Mouse (Mus musculus): ENCODE results near the gene Tusc2. TPM values are rescaled to one million over a fixed set of nuclear protein-coding genes. Genes with fewer than 3 reads are reported as not detected.

Tusc2 gene
- total and polyA plus RNA-seq, 2 experiments from 2014 or later: 37.0 to 51.2 TPM

DNA sequence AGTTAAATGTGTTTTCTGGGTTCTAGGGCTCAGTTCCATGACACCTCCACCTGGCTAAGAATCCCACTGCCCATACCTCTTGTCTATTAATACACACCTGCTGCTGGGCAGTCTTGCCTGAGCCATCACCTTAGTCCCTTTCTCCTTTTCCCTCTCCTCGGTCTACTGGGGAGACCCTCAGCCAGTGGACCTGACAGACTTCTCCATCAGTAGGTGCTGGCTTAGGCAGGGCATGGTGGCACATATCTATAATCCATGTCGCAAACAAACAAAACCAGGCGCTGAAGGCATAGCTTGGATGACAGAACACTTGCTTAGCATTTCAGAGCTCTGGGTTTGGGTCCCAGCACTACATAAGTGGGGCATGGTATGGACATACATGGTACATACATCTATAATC, 24.3 kb upstream of the Tusc2 start:
- Histone ChIP-seq H3K4me3 (ENCODE audit: low read depth, low read length) (no peak overlapping the region), H3K4me2 (ENCODE audit: low read depth, low read length) (no peak overlapping the region), H3K9ac (replicated peaks; ENCODE audit: low read depth, low read length) (no peak overlapping the region), H3K4me1 (ENCODE audit: control insufficient read depth, insufficient read depth) (peaks cover 38% of the 10 kb centered on the region), H3K27me3 (ENCODE audit: control insufficient read depth, insufficient read depth, low read length) (no peaks in the 10 kb centered on the region), H3K36me3 (replicated peaks; ENCODE audit: control insufficient read depth, insufficient read depth, low read length) (peaks cover 36% of the 10 kb centered on the region), H3K9me3 (replicated peaks; ENCODE audit: control insufficient read depth, low read length) (no peaks in the 10 kb centered on the region), H3K27ac (ENCODE audit: low read depth) (no peak overlapping the region)
- ATAC-seq (ENCODE audit: insufficient read depth, low read depth) (no peak), DNase-seq (ENCODE audit: low spot score) (no peak)
- no peak for TF ChIP-seq EP300 (IDR thresholded peaks at IDR 0.05; ENCODE audit: low read depth)
- WGBS: 87% methylated on average over 3 of the region's 3 CpGs

- ATAC-seq (ENCODE audit: insufficient read depth, low read depth): no peak
- peaks cover 38% of the 10 kb centered on the region for H3K4me1 ChIP-seq (ENCODE audit: control insufficient read depth, insufficient read depth)
- H3K27ac ChIP-seq (ENCODE audit: low read depth): no peak overlapping the region
- H3K9ac ChIP-seq (replicated peaks; ENCODE audit: low read depth, low read length): no peak overlapping the region
- 94% methylated on average over 8 of the region's 8 CpGs for WGBS
- peaks cover 47% of the 10 kb centered on the region for H3K36me3 ChIP-seq (replicated peaks; ENCODE audit: control insufficient read depth, insufficient read depth, low read length)
- H3K9me3 ChIP-seq (replicated peaks; ENCODE audit: control insufficient read depth, low read length): no peaks in the 10 kb centered on the region
- no peak for DNase-seq (ENCODE audit: low spot score)
- H3K4me3 ChIP-seq (ENCODE audit: low read depth, low read length): no peak overlapping the region
- H3K4me2 ChIP-seq (ENCODE audit: low read depth, low read length): no peak overlapping the region
- H3K27me3 ChIP-seq (ENCODE audit: control insufficient read depth, insufficient read depth, low read length): no peaks in the 10 kb centered on the region
- TF ChIP-seq CTCF (IDR thresholded peaks at IDR 0.05; ENCODE audit: low read depth) (no peak), EP300 (IDR thresholded peaks at IDR 0.05; ENCODE audit: low read depth) (no peak)
Measured at GRCm38 (mm10) chr9:107539940-107540339, 23.1 kb upstream of the Tusc2 start.

DNA sequence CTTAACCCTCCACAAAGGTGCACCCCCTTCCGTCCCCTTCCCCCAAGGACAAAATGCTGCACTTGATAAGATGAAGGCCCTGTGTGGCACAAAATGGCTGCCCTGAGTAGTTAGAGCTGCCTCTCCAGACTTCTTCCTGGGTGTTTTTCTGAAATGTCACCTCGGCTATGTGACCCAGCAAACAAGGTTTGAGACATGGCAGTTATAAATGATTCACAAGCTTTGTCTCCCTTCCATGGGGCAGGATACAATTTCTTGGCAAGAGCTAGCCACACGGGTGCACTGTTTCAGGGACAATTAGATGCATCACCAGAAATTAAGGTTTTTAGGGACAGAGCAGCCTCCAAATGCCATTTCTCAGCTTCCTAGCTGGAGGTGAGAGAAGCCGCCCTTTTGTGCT, 22.6 kb upstream of the Tusc2 start:
- Histone ChIP-seq H3K4me3 (ENCODE audit: low read depth, low read length) (no peak overlapping the region), H3K27me3 (ENCODE audit: control insufficient read depth, insufficient read depth, low read length) (no peaks in the 10 kb centered on the region), H3K9me3 (replicated peaks; ENCODE audit: control insufficient read depth, low read length) (no peaks in the 10 kb centered on the region), H3K4me2 (ENCODE audit: low read depth, low read length) (no peak overlapping the region), H3K9ac (replicated peaks; ENCODE audit: low read depth, low read length) (no peak overlapping the region), H3K36me3 (replicated peaks; ENCODE audit: control insufficient read depth, insufficient read depth, low read length) (peaks cover 47% of the 10 kb centered on the region), H3K27ac (ENCODE audit: low read depth) (no peak overlapping the region), H3K4me1 (ENCODE audit: control insufficient read depth, insufficient read depth) (peaks cover 34% of the 10 kb centered on the region)
- DNase-seq (ENCODE audit: low spot score) (no peak), ATAC-seq (ENCODE audit: insufficient read depth, low read depth) (no peak)
- TF ChIP-seq EP300 (IDR thresholded peaks at IDR 0.05; ENCODE audit: low read depth) (no peak), CTCF (IDR thresholded peaks at IDR 0.05; ENCODE audit: low read depth) (no peak)
- WGBS: 61% methylated on average over 4 of the region's 4 CpGs

GRCm38 (mm10) chr9:107541005-107541404, 22.1 kb upstream of the Tusc2 start:
- Histone ChIP-seq H3K27ac (ENCODE audit: low read depth) (no peak overlapping the region), H3K36me3 (replicated peaks; ENCODE audit: control insufficient read depth, insufficient read depth, low read length) (peaks cover 47% of the 10 kb centered on the region), H3K4me2 (ENCODE audit: low read depth, low read length) (peak overlapping the region; percentile 91), H3K27me3 (ENCODE audit: control insufficient read depth, insufficient read depth, low read length) (no peaks in the 10 kb centered on the region), H3K9me3 (replicated peaks; ENCODE audit: control insufficient read depth, low read length) (no peaks in the 10 kb centered on the region), H3K9ac (replicated peaks; ENCODE audit: low read depth, low read length) (no peak overlapping the region), H3K4me3 (ENCODE audit: low read depth, low read length) (peak overlapping the region; percentile 81), H3K4me1 (ENCODE audit: control insufficient read depth, insufficient read depth) (peaks cover 29% of the 10 kb centered on the region)
- TF ChIP-seq CTCF (IDR thresholded peaks at IDR 0.05; ENCODE audit: low read depth) (no peak), EP300 (IDR thresholded peaks at IDR 0.05; ENCODE audit: low read depth) (no peak)
- 35% methylated on average over 10 of the region's 10 CpGs for WGBS
- DNase-seq (ENCODE audit: low spot score): no peak
- ATAC-seq (ENCODE audit: insufficient read depth, low read depth): no peak

- no peaks in the 10 kb centered on the region for H3K27me3 ChIP-seq (ENCODE audit: control insufficient read depth, insufficient read depth, low read length)
- TF ChIP-seq CTCF (IDR thresholded peaks at IDR 0.05; ENCODE audit: low read depth) (no peak), EP300 (IDR thresholded peaks at IDR 0.05; ENCODE audit: low read depth) (no peak)
- peak within 1 kb of the TSS; percentile 81 for H3K4me3 ChIP-seq (ENCODE audit: low read depth, low read length)
- peaks cover 44% of the 10 kb centered on the region for H3K36me3 ChIP-seq (replicated peaks; ENCODE audit: control insufficient read depth, insufficient read depth, low read length)
- ATAC-seq (ENCODE audit: insufficient read depth, low read depth): peak; percentile 89
- H3K4me1 ChIP-seq (ENCODE audit: control insufficient read depth, insufficient read depth): peaks cover 27% of the 10 kb centered on the region
- under 1% methylated on average over 46 of the region's 46 CpGs for WGBS
- peak; percentile 90 for DNase-seq (ENCODE audit: low spot score)
- peak within 1 kb of the TSS; percentile 56 for H3K9ac ChIP-seq (replicated peaks; ENCODE audit: low read depth, low read length)
- H3K4me2 ChIP-seq (ENCODE audit: low read depth, low read length): peak within 1 kb of the TSS; percentile 91
- no peaks in the 10 kb centered on the region for H3K9me3 ChIP-seq (replicated peaks; ENCODE audit: control insufficient read depth, low read length)
- H3K27ac ChIP-seq (ENCODE audit: low read depth): peak within 1 kb of the TSS; percentile 26
Measured at GRCm38 (mm10) chr9:107541474-107542351, 21.3 kb upstream of the Tusc2 start, which contains the start of the genes Cyb561d2 and Nprl2. Cyb561d2 (minus strand) TSS chr9:107542193. Nprl2 (plus strand) TSS chr9:107542226.
